Mouse (Mus musculus) midbrain, embryonic 15.5 days (tissue): Measurements from ENCODE around the gene Fam78a. TPM values are rescaled to one million over a fixed set of nuclear protein-coding genes. Genes with fewer than 3 reads are reported as not detected.

Source experiments
- ATAC-seq: fragments of 200-750 bp; cut with Nextera tagmentation; replicated peaks from 2 replicates; pipeline ENCODE4 v1.8.0; 2017; ENCODE audit warnings: moderate TSS enrichment
- H3K27ac ChIP-seq: fragments of 300-500 bp; sonication (generic); 2 replicates; pipeline ENCODE4 v1.5.1; 2015; ENCODE audit warnings: mild to moderate bottlenecking, inconsistent platforms
- H3K27me3 ChIP-seq: fragments of 300-500 bp; sonication (generic); replicated peaks from 2 replicates; pipeline ENCODE4 v1.6.1; 2015; ENCODE audit warnings: inconsistent platforms
- H3K36me3 ChIP-seq: fragments of 300-500 bp; sonication (generic); replicated peaks from 2 replicates; pipeline ENCODE4 v1.6.1; 2015; ENCODE audit warnings: inconsistent platforms
- H3K4me1 ChIP-seq: fragments of 300-500 bp; sonication (generic); 2 replicates; pipeline ENCODE4 v1.6.1; 2015; ENCODE audit warnings: inconsistent platforms
- H3K4me2 ChIP-seq: fragments of 300-500 bp; sonication (generic); 2 replicates; pipeline ENCODE4 v1.6.1; 2015; ENCODE audit warnings: inconsistent platforms, mild to moderate bottlenecking, moderate library complexity
- H3K4me3 ChIP-seq: fragments of 300-500 bp; sonication (generic); 2 replicates; pipeline ENCODE4 v1.5.1; 2015; ENCODE audit warnings: mild to moderate bottlenecking, inconsistent platforms
- H3K9ac ChIP-seq: fragments of 300-500 bp; sonication (generic); 2 replicates; pipeline ENCODE4 v1.6.1; 2015; ENCODE audit warnings: mild to moderate bottlenecking, inconsistent platforms
- H3K9me3 ChIP-seq: fragments of 300-500 bp; sonication (generic); 2 replicates; pipeline ENCODE4 v1.6.1; 2016; ENCODE audit warnings: inconsistent platforms
- WGBS: fragments of 180-500 bp; shearing (Covaris S2); methylation state at CpG from one replicate; pipeline ENCODE4 v1.1.7; 2015; ENCODE audit warnings: mixed read lengths; 5-methylcytosine and 5-hydroxymethylcytosine counted together
- polyA plus RNA-seq: library from polyadenylated mRNA; unstranded; fragments of >200 nt; fragmentation: Nextera tagmentation; extraction: Ambion mirVana; gene quantifications from 2 replicates; pipeline ENCODE4 v1.2.1, GENCODE M21; 2015

Fam78a gene
- polyA plus RNA-seq, 1 experiment from 2014 or later: 0.65 TPM

DNA sequence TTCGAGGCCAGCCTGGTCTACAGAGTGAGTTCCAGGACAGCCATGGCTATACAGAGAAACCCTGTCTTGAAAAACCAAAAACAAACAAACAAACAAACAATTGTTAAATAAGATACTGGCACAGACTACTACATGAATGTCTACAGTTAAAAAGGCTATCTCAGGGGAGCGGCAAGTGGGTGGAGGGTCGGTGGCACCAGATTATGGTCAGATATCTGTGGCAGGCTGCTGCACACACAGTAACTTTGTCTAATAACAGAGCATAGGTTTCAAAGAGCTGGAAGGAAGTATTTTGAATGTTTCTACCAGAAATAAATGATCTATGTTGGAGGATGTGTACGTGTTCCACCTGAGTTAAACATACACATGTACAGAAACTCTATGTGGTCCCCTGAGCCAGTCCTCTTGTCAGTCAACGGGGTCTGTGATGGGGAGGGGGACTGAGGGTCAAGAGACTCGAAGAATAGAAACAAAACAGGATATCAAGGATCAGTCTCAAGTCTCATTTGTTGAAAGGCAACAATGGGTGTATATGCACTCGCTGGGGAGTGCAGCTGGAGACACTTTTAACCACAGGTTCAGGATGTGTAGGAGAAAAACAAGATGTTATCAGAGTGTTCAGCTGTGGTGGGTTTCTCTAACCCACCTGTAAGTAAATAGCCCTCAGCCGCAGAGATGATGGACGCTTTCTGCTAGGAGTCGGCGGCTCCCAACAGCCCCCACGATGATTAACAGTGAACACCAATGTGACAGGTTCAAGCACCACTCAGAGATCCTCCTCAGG is 22.7 kb downstream of the Fam78a start:
- Histone ChIP-seq H3K9ac (no peak overlapping the region), H3K4me2 (no peak overlapping the region), H3K27ac (no peak overlapping the region), H3K4me3 (no peak overlapping the region), H3K9me3 (no peaks in the 10 kb centered on the region), H3K27me3 (no peaks in the 10 kb centered on the region; the same call in 1 of the 2 replicates), H3K4me1 (no peaks in the 10 kb centered on the region), H3K36me3 (no peaks in the 10 kb centered on the region)
- 81% methylated on average over 12 of the region's 12 CpGs for WGBS
- ATAC-seq: no peak

DNA sequence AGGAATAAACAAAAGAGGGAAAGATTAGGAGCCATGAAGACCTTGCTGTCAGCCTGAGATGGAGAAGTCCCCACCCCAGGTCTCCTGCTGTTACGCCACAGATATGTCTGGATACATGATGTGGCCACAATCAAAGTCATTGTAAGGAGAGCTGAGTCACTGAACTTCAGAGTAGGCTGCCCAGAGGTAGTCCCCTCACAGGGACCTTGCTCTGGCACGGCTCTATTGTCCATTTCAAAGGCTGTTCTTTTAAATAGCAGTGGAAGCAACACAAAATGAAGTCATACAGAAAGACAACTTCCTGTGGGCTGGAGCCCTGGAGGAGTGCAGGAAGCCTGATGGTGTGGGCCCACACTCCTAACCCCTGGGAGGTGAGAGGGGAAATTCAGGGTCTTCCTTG is 23.5 kb downstream of the Fam78a start:
- Histone ChIP-seq H3K4me3 (no peak overlapping the region), H3K27me3 (no peaks in the 10 kb centered on the region; the same call in none of the 2 replicates), H3K27ac (no peak overlapping the region), H3K9ac (no peak overlapping the region), H3K9me3 (no peaks in the 10 kb centered on the region), H3K4me2 (no peak overlapping the region), H3K4me1 (no peaks in the 10 kb centered on the region), H3K36me3 (no peaks in the 10 kb centered on the region)
- 76% methylated on average over 2 of the region's 2 CpGs for WGBS
- no peak for ATAC-seq

DNA sequence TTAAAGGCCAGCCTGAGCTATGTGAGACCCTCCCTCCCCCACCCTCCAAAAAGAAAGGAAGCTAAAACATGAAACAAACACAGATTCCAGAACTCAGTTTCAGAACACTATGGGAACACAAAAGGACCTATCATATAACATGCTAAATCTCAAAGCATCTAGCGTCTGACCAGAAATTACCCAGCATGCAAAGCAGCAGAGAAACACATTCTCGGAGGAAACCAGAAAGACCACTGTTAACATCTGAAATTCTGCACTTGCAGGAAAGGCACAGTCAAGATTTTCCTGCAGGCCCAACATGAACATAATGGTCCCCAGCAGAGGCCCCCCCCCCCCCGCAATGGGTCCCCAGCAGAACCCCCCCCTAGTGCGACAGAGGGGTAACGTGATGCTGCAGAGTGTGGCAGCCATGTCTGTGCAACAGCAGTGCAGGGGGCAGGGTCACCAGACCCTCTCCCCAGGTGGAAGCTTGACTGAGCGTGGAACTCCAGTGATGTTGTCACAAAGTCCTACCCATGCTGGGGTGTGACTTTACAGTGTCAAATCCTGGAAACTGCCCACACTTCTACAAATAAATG is 24.3 kb downstream of the Fam78a start:
- no peaks in the 10 kb centered on the region for H3K4me1 ChIP-seq
- H3K9ac ChIP-seq: no peak overlapping the region
- no peak overlapping the region for H3K27ac ChIP-seq
- 74% methylated on average over 6 of the region's 6 CpGs for WGBS
- no peaks in the 10 kb centered on the region for H3K36me3 ChIP-seq
- H3K9me3 ChIP-seq: no peaks in the 10 kb centered on the region
- H3K4me2 ChIP-seq: no peak overlapping the region
- H3K27me3 ChIP-seq: no peaks in the 10 kb centered on the region; the same call in none of the 2 replicates
- no peak for ATAC-seq
- H3K4me3 ChIP-seq: no peak overlapping the region

DNA sequence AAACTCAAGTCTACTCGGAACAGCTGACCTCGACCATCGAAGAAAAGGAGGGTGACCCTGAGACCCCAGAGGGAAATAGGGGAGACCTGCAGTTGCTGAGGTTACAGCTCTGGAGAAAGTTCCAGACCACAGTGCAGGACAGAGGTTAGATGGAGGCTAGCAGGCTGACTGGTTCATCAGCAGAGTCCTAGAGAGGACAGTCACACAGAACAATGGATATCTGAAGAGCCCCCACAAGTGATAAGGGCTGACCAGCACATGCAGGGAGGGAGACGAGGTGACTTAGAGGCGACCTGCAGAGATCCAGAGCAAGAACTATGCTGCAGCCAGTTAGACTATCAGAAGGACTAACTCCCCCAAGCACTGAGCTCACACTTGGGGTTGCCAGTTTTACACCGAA is 25.0 kb downstream of the Fam78a start:
- no peak overlapping the region for H3K4me3 ChIP-seq
- H3K36me3 ChIP-seq: no peaks in the 10 kb centered on the region
- 85% methylated on average over 6 of the region's 6 CpGs for WGBS
- no peak overlapping the region for H3K9ac ChIP-seq
- H3K9me3 ChIP-seq: no peaks in the 10 kb centered on the region
- no peak overlapping the region for H3K4me2 ChIP-seq
- no peaks in the 10 kb centered on the region; the same call in none of the 2 replicates for H3K27me3 ChIP-seq
- H3K4me1 ChIP-seq: no peaks in the 10 kb centered on the region
- ATAC-seq: no peak
- H3K27ac ChIP-seq: no peak overlapping the region

DNA sequence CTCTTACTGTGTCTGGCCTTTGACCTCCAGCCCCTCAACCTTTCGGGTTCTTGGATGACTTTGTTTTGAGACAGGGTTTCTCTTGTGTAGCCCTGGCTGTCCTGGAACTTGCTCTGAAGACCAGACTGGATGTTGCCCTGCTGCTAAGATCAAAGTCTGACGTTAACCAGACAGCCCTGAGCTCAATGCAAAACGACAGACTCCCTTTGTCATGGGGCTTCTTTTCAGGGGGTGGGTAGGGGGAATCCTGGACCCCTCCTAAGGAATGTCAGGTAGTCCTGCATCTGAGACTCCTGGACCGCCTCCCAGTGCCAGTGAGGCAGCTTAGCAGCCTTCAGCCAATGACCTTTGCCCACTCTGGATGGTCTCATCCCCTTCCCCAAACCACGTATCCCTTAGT is 25.9 kb downstream of the Fam78a start:
- Histone ChIP-seq H3K4me2 (no peak overlapping the region), H3K27ac (no peak overlapping the region), H3K27me3 (no peaks in the 10 kb centered on the region; the same call in none of the 2 replicates), H3K9me3 (no peaks in the 10 kb centered on the region), H3K9ac (no peak overlapping the region), H3K4me1 (no peaks in the 10 kb centered on the region), H3K4me3 (no peak overlapping the region), H3K36me3 (0 out of 2 replicates have a peak, but pooled peaks cover 2% of the 10 kb centered on the region)
- ATAC-seq: no peak
- WGBS: 42% methylated on average over 5 of the region's 5 CpGs

DNA sequence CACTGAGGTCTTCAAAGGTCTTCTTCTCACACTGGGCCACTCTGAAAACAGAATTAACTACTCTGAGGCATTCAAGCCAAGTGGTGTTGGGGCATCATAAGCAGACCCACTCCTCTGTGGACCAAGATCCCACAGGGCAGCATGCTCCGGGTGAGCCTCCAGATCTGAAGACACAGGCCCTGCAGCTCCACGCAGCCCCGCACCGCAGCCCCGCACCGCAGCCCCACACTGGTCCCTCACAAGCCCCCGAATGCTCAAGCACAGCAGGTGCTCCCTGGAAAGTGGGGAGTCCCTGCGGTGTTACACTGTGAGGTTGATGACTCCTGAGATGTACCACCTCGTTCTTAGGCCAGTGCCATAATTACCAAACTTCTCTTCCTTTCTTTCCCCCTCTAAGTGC is 26.4 kb downstream of the Fam78a start:
- 73% methylated on average over 9 of the region's 9 CpGs for WGBS
- no peaks in the 10 kb centered on the region for H3K4me1 ChIP-seq
- no peak for ATAC-seq
- H3K27ac ChIP-seq: no peak overlapping the region
- no peaks in the 10 kb centered on the region; the same call in none of the 2 replicates for H3K27me3 ChIP-seq
- H3K4me3 ChIP-seq: no peak overlapping the region
- no peak overlapping the region for H3K4me2 ChIP-seq
- H3K9me3 ChIP-seq: no peaks in the 10 kb centered on the region
- H3K36me3 ChIP-seq: 0 out of 2 replicates have a peak, but pooled peaks cover 5% of the 10 kb centered on the region
- H3K9ac ChIP-seq: no peak overlapping the region

DNA sequence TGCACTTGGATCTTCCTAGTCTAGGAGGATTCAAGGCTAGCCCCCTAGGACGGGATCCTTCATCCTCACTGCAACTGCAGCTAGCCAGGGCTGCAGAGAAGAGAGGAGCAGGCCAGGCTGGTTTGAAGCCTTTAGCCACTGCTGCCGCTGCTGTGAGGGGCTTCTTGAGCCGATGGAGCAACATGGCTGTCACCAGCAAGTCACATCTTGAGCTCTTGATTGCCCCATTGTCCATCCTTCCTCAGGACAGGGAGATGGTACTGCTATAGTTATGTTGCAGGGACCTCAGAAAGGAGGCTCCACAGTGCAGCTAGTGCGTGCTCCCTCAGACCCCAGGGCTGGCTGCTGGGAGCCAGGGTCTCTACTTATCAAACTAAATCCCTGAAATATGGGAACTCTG is 26.9 kb downstream of the Fam78a start:
- Histone ChIP-seq H3K27ac (no peak overlapping the region), H3K4me2 (no peak overlapping the region), H3K27me3 (no peaks in the 10 kb centered on the region; the same call in none of the 2 replicates), H3K4me1 (no peaks in the 10 kb centered on the region), H3K36me3 (0 out of 2 replicates have a peak, but pooled peaks cover 5% of the 10 kb centered on the region), H3K4me3 (no peak overlapping the region), H3K9me3 (no peaks in the 10 kb centered on the region), H3K9ac (no peak overlapping the region)
- WGBS: 78% methylated on average over 4 of the region's 4 CpGs
- ATAC-seq: no peak

DNA sequence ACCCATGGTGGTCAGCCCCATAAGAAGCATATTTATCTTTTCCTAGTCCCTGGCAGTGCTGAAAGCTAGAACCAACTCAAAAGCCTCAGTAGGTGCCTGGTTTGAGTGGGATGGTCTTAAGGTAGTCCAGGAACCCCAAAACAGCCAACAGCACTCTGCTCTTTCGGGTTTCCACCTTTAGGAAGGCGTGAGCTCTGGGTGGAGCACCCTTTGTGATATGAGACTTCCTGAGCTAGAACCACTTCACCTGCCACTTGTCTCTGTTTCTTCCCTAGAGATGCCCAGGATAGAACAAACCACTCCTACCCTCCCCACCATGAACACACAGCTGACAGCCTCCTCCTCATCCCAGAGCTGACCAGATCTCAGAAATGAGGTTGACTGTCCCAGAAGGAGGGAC is 27.3 kb downstream of the Fam78a start:
- Histone ChIP-seq H3K4me1 (no peaks in the 10 kb centered on the region), H3K27me3 (no peaks in the 10 kb centered on the region; the same call in none of the 2 replicates), H3K9ac (no peak overlapping the region), H3K9me3 (no peaks in the 10 kb centered on the region), H3K27ac (no peak overlapping the region), H3K4me2 (no peak overlapping the region), H3K4me3 (no peak overlapping the region), H3K36me3 (peaks cover 8% of the 10 kb centered on the region; the same call in 1 of the 2 replicates)
- ATAC-seq: no peak
- 80% methylated on average over 2 of the region's 2 CpGs for WGBS

DNA sequence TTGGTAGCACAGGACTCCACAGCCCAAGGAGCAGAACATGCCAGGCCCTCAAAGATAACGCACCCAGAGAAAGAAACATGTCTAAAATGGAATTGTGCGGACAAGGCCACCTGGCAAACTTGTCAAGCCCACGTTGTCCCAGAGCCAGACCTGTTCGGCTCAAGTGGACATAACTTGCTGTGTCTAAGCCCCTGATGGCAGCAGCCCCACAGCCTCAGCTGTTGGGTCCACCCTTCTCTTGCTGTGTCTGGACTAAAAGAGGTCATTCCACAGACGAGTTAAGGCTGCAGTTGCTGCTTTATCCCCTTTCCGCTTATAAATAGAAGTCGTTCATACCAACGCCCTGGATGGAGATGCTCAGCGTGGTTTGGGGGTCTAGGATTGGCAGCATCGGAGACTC is 28.1 kb downstream of the Fam78a start:
- no peak overlapping the region for H3K4me3 ChIP-seq
- WGBS: 90% methylated on average over 10 of the region's 10 CpGs
- no peaks in the 10 kb centered on the region for H3K9me3 ChIP-seq
- no peak overlapping the region for H3K4me2 ChIP-seq
- ATAC-seq: no peak
- no peak overlapping the region for H3K9ac ChIP-seq
- H3K27me3 ChIP-seq: no peaks in the 10 kb centered on the region; the same call in none of the 2 replicates
- no peaks in the 10 kb centered on the region for H3K4me1 ChIP-seq
- no peak overlapping the region for H3K27ac ChIP-seq
- H3K36me3 ChIP-seq: peaks cover 16% of the 10 kb centered on the region; the same call in 1 of the 2 replicates

DNA sequence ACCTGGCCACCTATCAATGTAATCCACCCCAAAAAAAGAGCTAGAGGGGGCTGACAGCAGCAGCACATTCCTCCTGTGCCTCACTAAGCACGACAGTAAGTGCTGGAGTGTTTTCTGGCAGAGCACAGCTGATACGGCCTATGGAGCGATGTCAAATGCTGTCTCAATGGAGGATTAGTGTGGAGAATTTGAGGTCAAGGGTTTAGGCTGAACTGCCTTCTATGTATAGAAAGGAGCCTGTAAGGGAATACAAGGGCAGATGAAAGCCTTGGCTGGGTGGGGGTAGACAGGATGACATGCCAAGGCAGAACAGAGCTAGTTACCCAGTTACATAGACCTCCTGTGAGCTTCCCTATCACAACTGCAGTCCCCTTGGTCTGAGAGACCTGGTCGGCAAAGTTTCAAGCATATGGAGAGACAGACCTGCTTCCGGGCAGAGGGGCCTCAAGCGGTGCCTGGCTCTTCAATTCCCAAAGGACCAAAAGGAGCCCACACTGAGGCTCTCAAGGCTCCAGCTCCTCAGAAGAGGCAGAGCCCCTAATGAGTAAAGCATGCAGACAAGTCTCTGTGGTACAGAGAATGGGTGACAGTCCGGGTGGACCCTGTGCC is 29.2 kb downstream of the Fam78a start:
- ATAC-seq: no peak
- WGBS: 44% methylated on average over 7 of the region's 7 CpGs
- H3K27ac ChIP-seq: no peak overlapping the region
- H3K4me2 ChIP-seq: no peak overlapping the region
- H3K9ac ChIP-seq: no peak overlapping the region
- H3K9me3 ChIP-seq: no peaks in the 10 kb centered on the region
- no peaks in the 10 kb centered on the region for H3K4me1 ChIP-seq
- H3K27me3 ChIP-seq: no peaks in the 10 kb centered on the region; the same call in none of the 2 replicates
- H3K4me3 ChIP-seq: no peak overlapping the region
- H3K36me3 ChIP-seq: peaks cover 17% of the 10 kb centered on the region; the same call in 1 of the 2 replicates

DNA sequence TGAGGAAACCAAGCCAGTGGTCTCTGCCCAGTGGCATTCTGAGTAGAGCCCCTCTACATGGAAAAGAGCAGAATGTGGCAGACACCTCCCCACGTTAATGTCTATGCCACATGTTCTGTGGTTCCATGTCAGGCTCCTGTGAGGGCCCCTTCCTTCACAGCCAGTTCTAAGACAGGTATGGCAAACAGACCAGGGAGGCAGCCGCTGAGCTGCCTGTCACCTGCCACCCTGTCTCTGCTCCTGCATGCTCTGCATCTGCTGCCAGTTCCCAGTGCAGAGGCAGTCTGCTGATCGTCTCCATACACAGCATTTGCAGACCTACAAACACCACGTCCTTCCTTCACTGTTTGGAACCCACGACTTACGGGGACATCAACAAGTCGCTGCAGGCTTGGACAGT is 32.2 kb downstream of the Fam78a start:
- WGBS: 95% methylated on average over 7 of the region's 7 CpGs
- Histone ChIP-seq H3K9ac (no peak overlapping the region), H3K4me3 (no peak overlapping the region), H3K27me3 (no peaks in the 10 kb centered on the region; the same call in none of the 2 replicates), H3K36me3 (peaks cover 25% of the 10 kb centered on the region; the same call in 1 of the 2 replicates), H3K27ac (no peak overlapping the region), H3K9me3 (no peaks in the 10 kb centered on the region), H3K4me2 (no peak overlapping the region), H3K4me1 (no peaks in the 10 kb centered on the region)
- ATAC-seq: no peak

DNA sequence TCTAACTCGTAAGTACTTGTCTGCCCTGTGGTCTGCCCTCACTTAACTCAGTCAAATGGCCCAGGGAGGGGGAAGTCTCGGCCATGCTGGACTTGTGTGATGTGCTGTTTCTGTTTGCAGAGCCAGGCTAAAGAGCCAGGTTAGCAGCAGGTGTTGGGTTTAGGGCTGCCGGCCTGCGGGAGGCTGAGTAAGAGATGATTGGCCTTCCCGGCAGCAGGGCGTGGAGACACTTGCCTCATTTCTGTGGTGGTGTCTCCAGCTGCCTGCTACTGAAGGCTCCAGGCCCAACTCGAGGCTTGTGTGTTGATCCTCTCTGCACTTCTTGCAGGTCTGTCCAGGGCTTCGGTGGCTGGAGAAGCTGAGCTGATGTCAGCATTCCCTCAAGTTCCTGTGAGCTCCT is 32.9 kb downstream of the Fam78a start:
- no peak overlapping the region for H3K4me2 ChIP-seq
- no peaks in the 10 kb centered on the region for H3K9me3 ChIP-seq
- H3K4me3 ChIP-seq: no peak overlapping the region
- no peak for ATAC-seq
- no peaks in the 10 kb centered on the region; the same call in 1 of the 2 replicates for H3K27me3 ChIP-seq
- no peak overlapping the region for H3K9ac ChIP-seq
- no peak overlapping the region for H3K27ac ChIP-seq
- H3K4me1 ChIP-seq: no peaks in the 10 kb centered on the region
- 92% methylated on average over 8 of the region's 8 CpGs for WGBS
- H3K36me3 ChIP-seq: peaks cover 31% of the 10 kb centered on the region; the same call in 1 of the 2 replicates
